Mouse (Mus musculus): ENCODE data around the gene Slc20a1.

Gene Slc20a1

DNA sequence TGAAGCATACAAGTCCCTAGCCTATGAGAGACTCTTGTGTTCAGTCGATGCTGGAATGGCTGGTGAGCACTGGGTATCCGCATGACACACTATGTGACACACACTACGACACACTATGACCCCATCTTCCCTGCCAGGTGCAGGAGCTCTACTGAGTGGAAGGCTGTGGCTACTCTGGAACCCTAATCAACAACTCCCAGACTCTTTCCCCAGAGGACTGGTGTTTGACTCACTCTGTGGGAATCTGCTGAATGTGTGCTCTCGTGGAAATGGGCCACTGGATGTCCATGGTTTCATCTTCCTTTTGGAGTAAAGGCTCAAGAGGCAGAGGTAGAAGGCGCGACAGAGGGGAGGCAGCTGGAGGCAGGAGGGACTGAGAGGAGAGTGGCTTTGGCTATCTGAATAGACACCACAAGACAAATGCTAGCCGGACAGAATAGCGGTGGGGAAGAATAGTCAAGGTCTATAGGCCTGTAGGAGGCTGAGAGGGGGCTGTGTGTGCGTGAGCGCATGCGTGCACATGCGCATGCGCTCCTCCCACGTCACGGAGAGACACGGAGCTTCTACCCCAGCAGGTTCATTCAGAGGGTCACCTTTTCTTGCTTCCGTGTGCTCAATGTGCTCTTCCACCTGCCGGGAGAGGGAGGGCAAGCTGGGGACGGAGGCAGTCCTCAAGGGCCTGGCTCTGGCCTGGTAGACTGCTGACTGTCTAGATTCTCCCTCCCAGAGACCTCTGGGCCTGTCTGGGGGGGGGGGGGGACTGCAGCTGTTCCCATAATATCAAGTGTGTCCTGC lies 54.5 kb downstream of the Slc20a1 start:
- in situ Hi-C loops (cut with MboI, MseI) = loop anchor here (10.0 kb wide), 1 partner anchor 358 kb away; no protein-coding TSS in a partner anchor

GRCm38 (mm10) chr2:129253631-129253970 lies 55.0 kb downstream of the Slc20a1 start:
- in situ Hi-C loops (cut with MboI, MseI) = loop anchor here (10.0 kb wide), 1 partner anchor 359 kb away; no protein-coding TSS in a partner anchor

DNA sequence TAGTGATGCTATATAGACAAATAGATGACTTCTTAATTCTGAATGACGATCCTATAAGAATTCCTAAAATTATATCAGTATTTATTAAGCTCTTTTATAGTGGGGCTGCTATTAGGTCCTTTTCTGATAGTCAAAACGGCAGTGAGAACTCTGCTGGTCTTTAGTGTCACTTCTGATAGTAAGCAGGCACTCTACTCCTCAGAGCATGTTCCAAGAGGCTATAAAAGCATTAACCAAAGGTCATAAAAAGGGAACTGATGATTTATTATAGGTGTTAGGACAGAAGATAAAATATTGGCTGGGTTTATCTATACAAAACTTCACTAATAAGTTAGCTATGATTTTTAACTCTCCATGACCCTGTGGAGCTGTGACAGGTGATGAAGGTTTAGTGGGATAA lies 55.5 kb downstream of the Slc20a1 start:
- in situ Hi-C loops (cut with MboI, MseI) = loop anchor here (10.0 kb wide), 1 partner anchor 359 kb away; no protein-coding TSS in a partner anchor

GRCm38 (mm10) chr2:129256006-129256405 lies 57.4 kb downstream of the Slc20a1 start:
- in situ Hi-C loops (cut with MboI, MseI) = loop anchor here (5.0 to 10.0 kb wide), 2 partner anchors 79 to 361 kb away; no protein-coding TSS in a partner anchor

- in situ Hi-C loops (cut with MboI, MseI) = loop anchor here (5.0 to 10.0 kb wide), 2 partner anchors 81 to 363 kb away; no protein-coding TSS in a partner anchor
These were observed 59.5 kb downstream of the Slc20a1 start for GRCm38 (mm10) chr2:129258056-129258455.

DNA sequence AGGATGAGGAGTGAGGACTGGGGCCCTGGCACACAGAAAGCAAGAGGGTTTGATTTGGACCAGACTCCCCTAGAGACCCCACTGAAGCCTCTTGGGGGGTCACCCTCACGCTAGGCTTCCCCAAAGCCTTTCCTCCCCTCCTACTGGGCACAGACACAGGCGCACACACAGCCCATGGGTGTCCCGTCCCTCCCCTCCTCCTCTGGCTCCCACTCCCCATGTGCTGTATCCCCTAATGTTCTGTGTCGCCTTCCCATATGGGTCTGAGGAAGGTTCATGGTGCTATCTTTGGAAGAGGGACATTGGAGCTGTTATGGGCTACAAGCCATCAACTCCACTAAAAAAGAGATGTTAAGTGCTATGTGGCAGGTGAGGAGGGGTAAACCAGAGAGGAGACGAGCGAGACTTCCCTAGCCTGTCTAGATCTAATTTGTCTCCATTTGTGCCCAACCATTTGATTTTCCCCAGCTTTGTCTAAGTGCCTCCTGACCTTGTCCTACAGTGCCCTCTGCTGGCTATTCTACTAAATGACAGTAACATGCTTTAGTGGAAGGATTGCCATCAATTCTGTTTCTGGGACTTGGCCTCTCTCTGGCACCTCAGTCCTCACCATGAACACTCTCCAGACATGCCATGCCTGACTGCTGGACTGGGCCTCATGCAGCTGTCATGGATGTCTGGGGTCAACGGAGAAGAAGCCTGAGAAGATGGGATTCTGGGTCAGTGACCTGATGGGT lies 60.1 kb downstream of the Slc20a1 start:
- in situ Hi-C loops (cut with MboI, MseI) = loop anchor here (5.0 to 10.0 kb wide), 2 partner anchors 81 to 364 kb away; no protein-coding TSS in a partner anchor

DNA sequence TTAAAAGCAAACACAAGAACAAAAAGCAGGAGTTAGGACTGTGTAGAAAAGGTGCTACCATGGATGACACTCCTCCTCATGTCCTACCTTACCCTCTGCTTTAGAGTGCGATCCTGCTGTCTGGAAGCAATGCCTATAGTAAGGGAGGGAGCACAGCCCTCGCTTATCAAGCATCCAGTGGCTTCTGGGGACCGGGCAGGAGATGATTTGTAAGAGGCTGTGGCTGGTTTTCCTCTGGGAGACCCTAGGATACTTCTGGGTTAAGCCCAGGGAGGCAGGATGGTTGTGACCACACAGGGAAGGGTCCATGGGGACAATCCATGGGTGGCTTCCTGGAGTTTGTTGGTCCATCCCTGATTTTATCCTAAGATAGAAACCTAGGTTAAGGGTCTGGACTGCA lies 62.1 kb downstream of the Slc20a1 start:
- in situ Hi-C loops (cut with MboI, MseI) = no loop called here

All from T-helper 2 cell (primary cell).